Mouse (Mus musculus): Measurements from ENCODE around the gene Tnip1.

The Tnip1 gene

DNA sequence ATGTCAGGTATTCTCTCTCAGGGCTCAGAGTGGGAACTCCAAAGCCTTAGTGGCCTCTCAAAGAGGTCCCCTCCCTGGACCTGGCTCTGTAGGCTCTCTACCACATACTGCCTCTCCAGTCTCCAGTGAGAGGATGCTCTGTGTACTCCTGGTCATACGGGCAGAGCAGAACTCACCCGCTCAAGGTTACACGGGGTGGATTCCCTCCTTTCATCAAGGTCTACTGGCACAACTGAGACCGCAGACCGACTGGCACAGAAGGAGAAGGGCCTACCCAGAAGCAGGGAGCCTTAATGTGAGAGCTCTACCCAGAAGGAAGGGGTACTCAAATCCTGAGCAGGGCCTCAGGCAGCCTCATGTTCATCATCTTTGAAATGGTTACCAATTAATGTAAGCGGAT, 30.2 kb downstream of the Tnip1 start:
- no peak for DNase-seq (ENCODE audit: low spot score)

DNA sequence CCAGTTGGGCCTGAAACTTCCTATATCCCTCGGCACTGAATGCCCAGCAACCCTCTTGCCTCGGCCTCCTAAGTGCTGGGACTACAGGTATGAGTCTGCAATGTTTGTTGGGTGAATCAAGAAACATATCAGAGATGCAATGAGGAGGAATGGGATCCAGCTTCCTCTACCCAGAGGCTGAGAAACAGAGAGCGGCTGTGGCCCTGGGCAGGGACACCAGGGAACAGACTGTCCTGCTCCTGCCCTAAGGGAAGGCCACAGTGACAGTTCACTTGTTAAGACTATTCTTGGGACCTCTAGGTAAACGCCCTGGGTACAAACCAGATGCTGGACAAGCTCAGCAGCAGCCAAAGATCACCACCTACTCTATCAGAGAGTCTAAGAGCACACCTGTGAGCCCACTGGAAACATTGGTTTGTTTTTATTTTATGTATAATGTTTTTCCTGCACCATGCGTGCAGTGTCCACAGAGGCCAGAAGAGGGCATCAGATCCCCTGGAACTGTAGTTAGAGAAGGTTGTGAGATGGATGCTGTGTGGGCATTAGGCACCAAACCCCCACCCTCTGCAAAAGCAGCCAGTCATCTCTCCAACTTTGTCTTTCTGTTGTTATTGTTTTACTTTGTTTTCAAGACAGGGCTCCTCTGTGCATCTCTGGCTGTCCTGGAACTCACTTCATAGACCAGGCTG, 31.2 kb downstream of the Tnip1 start:
- peak; percentile 44 for DNase-seq (ENCODE audit: low spot score)

- peak; percentile 45 for DNase-seq (ENCODE audit: low spot score)
Measured at GRCm38 (mm10) chr11:54930318-54930979, 32.3 kb downstream of the Tnip1 start.

DNA sequence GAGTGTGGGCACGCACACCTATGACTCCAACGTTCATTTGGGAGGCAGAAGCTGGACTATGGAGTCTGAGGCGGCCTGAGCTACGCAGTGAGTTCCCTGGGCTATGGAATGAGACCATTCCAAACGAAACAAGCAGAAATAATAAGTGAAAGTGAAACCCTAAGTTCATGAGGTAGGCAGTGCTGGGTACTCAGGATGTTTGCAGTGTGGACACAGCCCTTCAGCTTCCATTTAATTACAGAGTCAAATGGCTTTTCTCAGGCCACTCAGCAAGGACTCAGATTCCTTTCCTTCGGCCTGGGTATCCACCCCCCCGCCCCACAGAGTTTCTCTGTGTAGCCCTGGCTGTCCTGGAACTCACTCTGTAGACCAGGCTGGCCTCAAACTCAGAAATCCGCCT, 33.0 kb downstream of the Tnip1 start:
- DNase-seq (ENCODE audit: low spot score): no peak

GRCm38 (mm10) chr11:54929290-54929689, 33.4 kb downstream of the Tnip1 start:
- DNase-seq (ENCODE audit: low spot score): no peak

DNA sequence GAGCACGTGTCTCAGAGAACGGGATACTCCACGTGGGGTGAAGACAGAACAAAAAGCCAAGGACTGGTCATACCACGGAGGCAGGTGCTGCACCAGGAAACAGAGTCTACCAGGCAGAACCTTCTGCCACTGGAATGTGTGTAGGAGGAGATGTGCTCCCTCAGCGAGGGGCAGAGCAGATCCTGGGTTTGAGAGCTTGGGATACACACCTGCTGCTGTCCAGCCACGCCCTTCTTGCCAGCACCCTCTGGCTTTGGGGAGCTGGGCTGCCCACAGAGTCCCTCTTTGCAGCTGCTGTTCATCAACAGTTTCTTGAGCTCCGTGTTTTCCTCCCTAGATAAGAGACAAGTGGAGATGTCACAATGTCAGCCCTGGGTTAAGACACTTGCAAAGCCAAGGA, 33.8 kb downstream of the Tnip1 start:
- no peak for DNase-seq (ENCODE audit: low spot score)

DNA sequence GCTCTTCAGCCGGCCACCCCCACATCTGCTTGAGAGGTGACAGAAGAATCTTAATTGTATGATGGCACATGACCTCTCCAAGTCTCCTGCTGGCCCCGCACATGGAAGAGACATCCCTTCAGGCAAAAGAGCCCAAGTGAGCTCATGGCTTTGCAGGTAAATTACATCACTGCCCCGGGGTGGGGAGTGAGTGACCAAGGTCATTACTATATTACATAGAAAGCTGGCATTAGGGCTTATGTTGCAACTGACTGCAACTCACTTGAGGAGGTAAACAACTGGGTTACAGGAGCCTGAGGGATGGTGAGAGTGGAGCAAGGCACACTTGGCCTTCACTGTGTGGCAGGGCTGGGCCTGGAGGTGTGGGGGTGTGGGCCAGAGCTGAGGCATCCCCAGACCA, 34.5 kb downstream of the Tnip1 start:
- no peak for DNase-seq (ENCODE audit: low spot score)

GRCm38 (mm10) chr11:54927346-54928140, 35.2 kb downstream of the Tnip1 start:
- DNase-seq (ENCODE audit: low spot score): peak; percentile 58

GRCm38 (mm10) chr11:54924145-54924544, 38.6 kb downstream of the Tnip1 start:
- no peak for DNase-seq (ENCODE audit: low spot score)

GRCm38 (mm10) chr11:54922488-54922887, 40.2 kb downstream of the Tnip1 start:
- DNase-seq (ENCODE audit: low spot score): no peak

DNA sequence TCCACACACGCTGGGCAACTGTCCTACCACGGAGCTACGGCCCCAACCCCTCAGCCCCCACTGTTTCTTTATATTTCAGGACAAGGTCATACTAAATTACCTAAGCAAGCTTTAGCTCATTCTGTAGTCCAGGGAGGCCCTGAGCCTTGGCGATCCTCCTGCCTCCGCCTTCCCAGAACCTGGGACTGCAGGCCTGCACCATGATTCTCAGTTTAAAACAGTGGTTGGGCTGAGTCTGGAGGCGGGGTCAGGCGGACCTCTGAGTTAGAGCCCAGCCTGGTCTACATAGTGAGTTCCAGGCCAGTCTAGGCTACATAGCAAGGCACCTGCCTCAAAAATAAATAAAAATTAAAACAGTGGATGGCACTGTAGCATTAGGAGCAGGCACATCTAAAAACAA, 40.9 kb downstream of the Tnip1 start:
- DNase-seq (ENCODE audit: low spot score): no peak

- no peak for DNase-seq (ENCODE audit: low spot score)
Measured at GRCm38 (mm10) chr11:54920973-54921580, 41.6 kb downstream of the Tnip1 start.

DNA sequence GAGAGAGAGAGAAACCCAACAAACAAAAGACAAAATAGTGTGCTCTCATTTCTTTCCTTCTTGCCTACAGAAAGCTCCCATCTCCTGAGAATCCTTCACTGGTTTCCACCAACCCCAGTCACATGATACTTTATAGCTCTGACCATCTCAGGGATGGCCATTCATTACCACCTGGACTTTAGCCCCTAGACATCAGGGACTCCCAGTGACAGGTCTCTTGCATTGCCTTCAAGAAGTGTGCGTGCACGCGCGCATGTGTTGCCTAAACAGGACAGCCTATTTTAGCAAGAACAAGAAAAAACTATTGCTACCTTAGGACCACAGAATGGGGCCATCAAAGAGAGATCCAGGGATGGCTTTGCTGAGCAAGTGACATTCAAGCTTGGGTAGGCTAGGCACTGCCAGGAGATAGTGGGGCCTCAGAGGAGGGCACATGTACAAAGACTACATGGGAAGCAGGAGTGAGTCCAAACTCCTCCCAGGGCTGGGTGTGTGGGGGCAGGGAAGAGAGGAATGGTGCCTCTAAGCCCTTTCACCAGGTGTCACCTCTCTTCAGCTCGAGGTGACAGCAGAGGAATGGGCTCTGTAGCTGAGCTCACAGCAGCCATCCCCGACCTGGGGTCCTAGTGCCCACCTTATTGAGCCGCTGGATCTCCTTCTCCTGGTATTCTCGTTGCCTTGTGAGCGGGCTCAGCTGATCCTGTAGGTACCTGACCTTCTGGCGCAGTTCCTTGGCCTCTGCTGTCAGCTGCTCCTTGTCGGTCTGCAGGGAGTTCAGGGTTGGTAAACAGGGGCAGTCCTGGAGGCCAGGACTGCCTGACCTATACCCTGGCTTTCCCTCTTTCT, 42.4 kb downstream of the Tnip1 start:
- DNase-seq (ENCODE audit: low spot score): no peak

GRCm38 (mm10) chr11:54918273-54918672, 44.4 kb downstream of the Tnip1 start:
- DNase-seq (ENCODE audit: low spot score): no peak

GRCm38 (mm10) chr11:54917461-54917860, 45.3 kb downstream of the Tnip1 start:
- no peak for DNase-seq (ENCODE audit: low spot score)

DNA sequence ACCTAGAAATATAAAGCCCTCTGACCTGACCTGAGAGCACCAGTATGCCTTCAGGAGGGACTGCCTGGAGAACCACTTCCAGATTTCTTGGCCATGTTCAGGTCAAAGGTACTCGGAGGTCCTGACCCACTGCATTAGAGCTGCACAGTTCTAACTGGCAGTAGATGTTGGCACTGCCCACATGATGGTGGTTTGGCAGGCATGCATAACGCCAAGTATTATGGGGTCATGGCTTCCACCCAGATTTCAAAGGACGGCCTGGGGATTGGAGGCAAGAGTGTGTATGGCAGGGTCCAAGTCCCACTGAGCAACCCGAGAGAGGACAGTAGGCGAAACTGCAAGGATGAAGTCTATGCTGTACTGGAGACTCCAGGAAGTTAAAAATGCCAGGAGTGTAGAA, 48.9 kb downstream of the Tnip1 start:
- DNase-seq (ENCODE audit: low spot score): no peak

DNA sequence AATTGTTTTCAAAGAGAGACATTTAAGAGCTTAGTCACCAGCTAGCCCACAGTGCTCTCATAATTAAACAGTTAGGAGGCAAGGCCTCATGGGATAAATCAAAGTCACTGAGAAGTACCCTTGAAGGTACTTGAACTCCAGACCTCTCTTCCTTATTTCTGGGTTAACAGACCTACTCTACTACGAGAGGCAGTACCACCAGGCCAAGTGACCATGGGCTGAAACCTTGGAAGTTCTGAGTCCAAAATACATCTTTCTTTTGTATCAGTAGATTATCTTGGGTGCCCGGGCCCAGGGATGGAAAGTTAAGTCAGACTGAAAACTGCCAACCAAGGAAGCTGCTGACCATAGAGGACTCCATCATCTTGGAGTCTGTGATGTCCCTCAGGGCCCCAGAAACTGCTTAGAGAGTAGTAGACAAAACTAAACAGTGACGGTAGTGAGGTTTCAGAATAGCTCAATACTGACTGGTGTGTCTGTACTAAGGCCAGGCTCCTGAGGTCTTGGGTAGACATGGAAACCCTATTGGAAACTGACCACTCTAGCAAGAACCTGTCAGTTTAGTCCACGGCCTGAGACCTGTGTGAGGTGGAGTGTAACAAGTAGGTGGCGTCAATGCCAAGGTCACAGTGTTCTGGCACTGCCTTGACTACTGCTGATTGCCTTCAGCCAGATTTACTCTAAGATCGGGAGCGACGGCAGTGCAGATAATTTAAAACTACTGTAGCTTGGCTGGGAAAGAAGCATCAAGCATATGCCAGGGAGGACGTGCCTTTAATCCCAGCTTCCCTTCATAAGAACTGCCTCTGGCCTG, 50.0 kb downstream of the Tnip1 start:
- DNase-seq (ENCODE audit: low spot score): no peak

DNA sequence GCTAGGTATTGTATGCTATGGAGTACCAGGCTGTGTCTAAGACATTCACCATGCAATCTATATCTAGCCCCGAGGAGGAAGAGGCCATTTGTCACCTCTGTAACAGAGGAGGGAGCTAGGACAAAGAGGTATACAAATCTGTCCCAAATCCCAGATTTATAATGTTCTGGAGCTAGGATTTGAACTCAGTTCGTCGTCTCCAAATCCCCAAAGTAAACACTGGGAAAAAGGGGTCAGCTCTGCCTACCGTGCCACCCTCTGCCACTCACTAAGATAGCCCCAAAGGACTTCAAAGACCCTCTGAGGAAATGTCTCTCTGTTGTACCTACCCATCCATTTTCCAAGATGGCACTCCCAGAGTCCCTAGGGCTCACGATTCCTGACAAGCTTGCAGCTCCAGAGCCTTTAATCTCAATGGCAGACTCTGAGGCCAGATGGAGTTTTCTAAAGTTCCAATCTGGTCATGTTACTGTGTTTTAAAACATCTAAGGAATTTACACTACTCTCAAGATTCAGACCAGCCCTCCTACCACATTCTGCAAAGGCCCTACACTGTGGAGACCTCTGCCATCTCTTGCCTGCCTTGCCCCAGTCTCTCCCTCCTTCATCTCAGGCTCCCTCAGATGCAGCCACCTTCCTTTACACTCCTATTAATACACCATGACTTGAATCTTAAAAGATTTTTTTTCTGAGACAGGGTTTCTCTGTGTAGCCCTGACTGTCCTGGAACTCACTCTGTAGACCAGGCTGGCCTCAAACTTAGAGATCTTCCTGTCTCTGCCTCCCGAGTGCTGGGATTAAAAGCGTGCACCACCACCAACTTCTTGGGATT, 50.8 kb downstream of the Tnip1 start:
- no peak for DNase-seq (ENCODE audit: low spot score)

GRCm38 (mm10) chr11:54911201-54911600, 51.5 kb downstream of the Tnip1 start:
- no peak for DNase-seq (ENCODE audit: low spot score)

DNA sequence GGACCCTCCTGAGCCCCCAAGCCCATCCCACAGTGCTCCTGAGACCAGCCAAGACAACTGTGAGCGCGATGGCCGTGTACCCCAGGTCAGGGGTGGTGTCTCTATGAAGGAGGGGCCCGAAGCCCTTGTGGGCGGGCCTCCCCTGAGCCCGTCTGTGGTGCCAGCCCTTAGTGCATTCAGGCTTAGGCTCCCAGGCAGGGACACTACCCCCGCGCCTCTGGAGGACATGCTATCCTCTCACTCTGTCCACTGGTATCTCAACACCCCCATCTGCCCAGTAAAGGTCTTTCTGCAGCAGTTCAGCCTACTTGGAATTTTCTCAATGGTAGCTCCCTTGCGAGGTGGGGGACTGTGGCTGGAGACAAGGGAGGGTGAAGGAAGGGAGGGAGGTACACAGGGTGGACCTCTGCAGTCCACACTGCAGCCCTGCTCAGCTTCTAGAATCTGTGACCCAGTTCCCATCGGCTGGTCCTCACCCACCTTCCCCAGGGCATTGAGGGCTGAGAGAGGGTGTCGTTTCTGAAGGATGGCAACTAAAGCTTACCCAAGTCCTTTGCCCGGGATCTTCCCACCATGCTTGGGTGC, 52.5 kb downstream of the Tnip1 start:
- no peak for DNase-seq (ENCODE audit: low spot score)
